Mouse (Mus musculus) myocyte (in vitro differentiated cells): ENCODE measurements around the gene Notch2.

Experiments used
- E2F4 ChIP-seq: IDR thresholded peaks from one replicate; pipeline ENCODE4 v1.6.1; 2011; ENCODE audit warnings: mild to moderate bottlenecking, control low read depth, moderate library complexity; ENCODE audit not compliant: insufficient read depth
- MAX ChIP-seq: IDR thresholded peaks from one replicate; pipeline ENCODE4 v1.6.1; 2011; ENCODE audit warnings: low read depth, mild to moderate bottlenecking, control low read depth
- MYOG ChIP-seq, 3 experiments: IDR thresholded peaks; one replicate each; pipeline ENCODE4 v1.6.1; 2011; ENCODE audit warnings: control low read depth in 2 of 3, low read depth in 2 of 3, mild to moderate bottlenecking in 2 of 3; ENCODE audit not compliant: insufficient read length in 2 of 3, control insufficient read depth in 1 of 3, insufficient read depth in 1 of 3
- POLR2A ChIP-seq: IDR thresholded peaks from one replicate; pipeline ENCODE4 v1.6.1; 2011; ENCODE audit warnings: low read depth, mild to moderate bottlenecking, control low read depth, moderate library complexity; ENCODE audit not compliant: insufficient read length
- POLR2AphosphoS2 ChIP-seq: IDR thresholded peaks from one replicate; pipeline ENCODE4 v1.6.1; 2011; ENCODE audit warnings: low read depth, control low read depth; ENCODE audit not compliant: insufficient read length
- SRF ChIP-seq: IDR thresholded peaks from one replicate; pipeline ENCODE4 v1.6.1; 2011; ENCODE audit warnings: low read depth; ENCODE audit not compliant: control insufficient read depth, insufficient read length
- TCF12 ChIP-seq: IDR thresholded peaks from one replicate; pipeline ENCODE4 v1.6.1; 2011; ENCODE audit warnings: mild to moderate bottlenecking, control low read depth; ENCODE audit not compliant: poor library complexity, insufficient read depth, severe bottlenecking
- USF1 ChIP-seq: IDR thresholded peaks from one replicate; pipeline ENCODE4 v1.6.1; 2011; ENCODE audit warnings: low read depth, mild to moderate bottlenecking, control low read depth, moderate library complexity

- TF ChIP-seq POLR2A (no peak), SRF (no peak), MYOG (IDR thresholded peaks at IDR 0.05; ENCODE audit: control insufficient read depth in 1 of 3, insufficient read depth in 1 of 3, insufficient read length in 2 of 3, low read depth in 2 of 3) (no peak), E2F4 (no peak), POLR2AphosphoS2 (no peak), MAX (no peak), USF1 (no peak), TCF12 (no peak)
Observed at GRCm38 (mm10) chr3:98032191-98032590, 18.9 kb downstream of the Notch2 start.
